Mouse (Mus musculus) heart, postnatal 0 days (tissue): Measurements from ENCODE around the gene Enox1.

Source experiments
- CTCF ChIP-seq: IDR thresholded peaks from 2 replicates; pipeline ENCODE4 v1.5.1; 2016; ENCODE audit warnings: antibody characterized with exemption, control low read depth, low read depth
- EP300 ChIP-seq: IDR thresholded peaks from 2 replicates; pipeline ENCODE4 v1.6.1; 2016; ENCODE audit warnings: antibody characterized with exemption, low read depth

- TF ChIP-seq CTCF (no peak), EP300 (no peak)
Measured at GRCm38 (mm10) chr14:77279143-77279542, 122.6 kb downstream of the Enox1 start.
